ENCODE assay signal across 18 mouse cellular contexts in genomic region chr11:37936439-37937134, GRCm38 (mm10).
DNase-seq lines count a peak whose midpoint lies in the region; ATAC-seq and TF ChIP-seq lines count a peak whose summit lies in the region.
"Had no signal": no experiment of that assay in that cellular context is flagged by ENCODE, and none has a peak within 500 bp of the region (broad histone marks: within the 10 kb centered on the region; RNA-seq: fewer than 3 reads in every experiment).

No protein-coding gene starts in this region.

- 38% methylated on average over 5 of the region's 5 CpGs for WGBS in hindbrain, postnatal 0 days
- 33% methylated on average over 5 of the region's 5 CpGs for WGBS in neural tube, embryonic 14.5 days

- no peak overlapping the region for H3K9ac ChIP-seq in hindbrain, postnatal 0 days (replicated peaks; ENCODE audit: low read length)
- no peak overlapping the region for H3K9ac ChIP-seq in neural tube, embryonic 14.5 days (replicated peaks; ENCODE audit: low read depth, low read length)
- H3K9ac ChIP-seq: embryonic facial prominence, embryonic 12.5 days; lung, embryonic 14.5 days had no signal

- H3K36me3 ChIP-seq in hindbrain, postnatal 0 days (ENCODE audit: insufficient read depth, low read length) = no peaks in the 10 kb centered on the region
- H3K36me3 ChIP-seq in neural tube, embryonic 14.5 days (ENCODE audit: control insufficient read depth, insufficient read depth, low read length) = no peaks in the 10 kb centered on the region
- H3K36me3 ChIP-seq: embryonic facial prominence, embryonic 12.5 days had no signal

- peak; percentile 44 for DNase-seq in embryo, embryonic 10.5 days (ENCODE audit: low spot score)
- DNase-seq in embryo, embryonic 9.5 days (ENCODE audit: extremely low spot score) = no peak
- DNase-seq in retina, postnatal 1 day = peak; percentile 3
- no peak for DNase-seq in retina, embryonic 14.5 days (ENCODE audit: low spot score)
- peak; percentile 13 for DNase-seq in hindbrain, postnatal 0 days (ENCODE audit: low spot score)
- DNase-seq in cerebellum, postnatal 25 days = no peak
- DNase-seq in urinary bladder, adult 18-20 months (ENCODE audit: low spot score in 2 of 2) = no peak
- DNase-seq: adrenal gland, postnatal 10 days; cerebellum, postnatal 10 days; gastrocnemius, postnatal 10 days; heart, postnatal 10 days; right cerebral cortex, adult 18-20 months; thymus, postnatal 25 days had no signal

- no peak overlapping the region for H3K27ac ChIP-seq in hindbrain, postnatal 0 days
- no peak overlapping the region for H3K27ac ChIP-seq in neural tube, embryonic 14.5 days (ENCODE audit: low read depth, low read length)
- H3K27ac ChIP-seq: embryonic facial prominence, embryonic 12.5 days; kidney, postnatal 0 days had no signal

- H3K9me3 ChIP-seq in hindbrain, postnatal 0 days (ENCODE audit: low read length) = no peaks in the 10 kb centered on the region
- no peaks in the 10 kb centered on the region for H3K9me3 ChIP-seq in neural tube, embryonic 14.5 days (ENCODE audit: control insufficient read depth, low read length)
- H3K9me3 ChIP-seq: embryonic facial prominence, embryonic 12.5 days had no signal

- H3K4me1 ChIP-seq in hindbrain, postnatal 0 days (ENCODE audit: insufficient read depth, low read length) = no peaks in the 10 kb centered on the region
- no peaks in the 10 kb centered on the region for H3K4me1 ChIP-seq in neural tube, embryonic 14.5 days (ENCODE audit: control insufficient read depth, insufficient read depth, low read length)
- H3K4me1 ChIP-seq: embryonic facial prominence, embryonic 12.5 days had no signal

- ATAC-seq in hindbrain, postnatal 0 days = no peak
- ATAC-seq in neural tube, embryonic 14.5 days (ENCODE audit: low read depth) = peak; percentile 51; the same call in 1 of the 2 replicates

- no peak overlapping the region for H3K4me3 ChIP-seq in hindbrain, postnatal 0 days (ENCODE audit: low read length)
- H3K4me3 ChIP-seq in neural tube, embryonic 14.5 days (ENCODE audit: low read depth, low read length) = no peak overlapping the region
- H3K4me3 ChIP-seq: embryonic facial prominence, embryonic 12.5 days had no signal

- H3K4me2 ChIP-seq in hindbrain, postnatal 0 days (ENCODE audit: low read depth, low read length) = no peak overlapping the region
- no peak overlapping the region for H3K4me2 ChIP-seq in neural tube, embryonic 14.5 days (ENCODE audit: low read depth, low read length)
- H3K4me2 ChIP-seq: embryonic facial prominence, embryonic 12.5 days; lung, embryonic 14.5 days had no signal

- no peak for TF ChIP-seq CTCF in hindbrain, postnatal 0 days (IDR thresholded peaks at IDR 0.05; ENCODE audit: low read depth)

- H3K27me3 ChIP-seq in hindbrain, postnatal 0 days (ENCODE audit: insufficient read depth, low read length) = no peaks in the 10 kb centered on the region
- H3K27me3 ChIP-seq in neural tube, embryonic 14.5 days (ENCODE audit: control insufficient read depth, insufficient read depth, low read length) = no peaks in the 10 kb centered on the region
- H3K27me3 ChIP-seq: CH12.LX; embryonic facial prominence, embryonic 12.5 days had no signal

Comparison
In these comparisons a context has a peak if more than half of its experiments do, and no peak if none do; other contexts are left out.
1. DNase-seq: peak in embryo, embryonic 10.5 days (single experiment), retina, postnatal 1 day (single experiment) and hindbrain, postnatal 0 days (single experiment); none in embryo, embryonic 9.5 days (single experiment), retina, embryonic 14.5 days (single experiment), cerebellum, postnatal 25 days (0 of 2) and urinary bladder, adult 18-20 months (0 of 2).